Mouse (Mus musculus) CH12.LX (cell line): Measurements from ENCODE around the gene Gm21992.

ENCODE experiments used
- CTCF ChIP-seq, 2 experiments: IDR thresholded peaks in 1 of 2; conservative IDR thresholded peaks in 1 of 2; 2 replicates each; pipeline ENCODE4 v1.5.1; 2011 to 2012; ENCODE audit warnings: low read depth in 2 of 2, low read length in 2 of 2, improper control_type of control experiment in 1 of 2, inconsistent platforms in 1 of 2, mild to moderate bottlenecking in 1 of 2, moderate library complexity in 1 of 2
- ELF1 ChIP-seq: IDR thresholded peaks from 2 replicates; pipeline ENCODE4 v1.6.1; 2014; ENCODE audit warnings: low read depth, mild to moderate bottlenecking, inconsistent platforms, low read length, improper control_type of control experiment
- EP300 ChIP-seq: IDR thresholded peaks from 2 replicates; pipeline ENCODE4 v1.6.1; 2011; ENCODE audit warnings: low read length, improper control_type of control experiment
- MAX ChIP-seq: IDR thresholded peaks from 2 replicates; pipeline ENCODE4 v1.6.1; 2011; ENCODE audit warnings: low read length, improper control_type of control experiment
- MAZ ChIP-seq: IDR thresholded peaks from 2 replicates; pipeline ENCODE4 v1.6.1; 2012; ENCODE audit warnings: low read depth, mild to moderate bottlenecking, inconsistent platforms, low read length, improper control_type of control experiment, moderate library complexity
- NELFE ChIP-seq: IDR thresholded peaks from 2 replicates; pipeline ENCODE4 v1.6.1; 2011; ENCODE audit warnings: low read depth, low read length, improper control_type of control experiment
- POLR2A ChIP-seq: IDR thresholded peaks from 2 replicates; pipeline ENCODE4 v1.6.1; 2011; ENCODE audit warnings: low read depth, mild to moderate bottlenecking, improper control_type of control experiment, low read length
- RCOR1 ChIP-seq: conservative IDR thresholded peaks from 2 replicates; pipeline ENCODE4 v1.6.1; 2012; ENCODE audit warnings: low read depth, mild to moderate bottlenecking, inconsistent platforms, low read length, improper control_type of control experiment
- SMC3 ChIP-seq: IDR thresholded peaks from 2 replicates; pipeline ENCODE4 v1.6.1; 2011; ENCODE audit warnings: low read depth, low read length, improper control_type of control experiment
- USF1 ChIP-seq: IDR thresholded peaks from 2 replicates; pipeline ENCODE4 v1.6.1; 2014; ENCODE audit warnings: low read depth, mild to moderate bottlenecking, inconsistent platforms, low read length, improper control_type of control experiment
- ZC3H11A ChIP-seq: IDR thresholded peaks from 2 replicates; pipeline ENCODE4 v1.6.1; 2012; ENCODE audit warnings: low read depth, mild to moderate bottlenecking, inconsistent platforms, low read length, improper control_type of control experiment
- ZNF384 ChIP-seq: IDR thresholded peaks from 2 replicates; pipeline ENCODE4 v1.6.1; 2012; ENCODE audit warnings: low read depth, low read length, improper control_type of control experiment, inconsistent platforms

GRCm38 (mm10) chr19:4698856-4699255, 112.6 kb downstream of the Gm21992 start:
- TF ChIP-seq EP300 (no peak), CTCF (conservative IDR thresholded peaks at IDR 0.05 in 1 of 2, IDR thresholded peaks at IDR 0.05 in 1 of 2; ENCODE audit: low read depth in 2 of 2, low read length in 2 of 2) (no peak), USF1 (no peak), SMC3 (no peak), POLR2A (no peak), RCOR1 (no peak), MAX (no peak), MAZ (no peak), ZC3H11A (no peak), NELFE (no peak), ZNF384 (no peak), ELF1 (no peak)
